9 mouse cellular contexts compared by ENCODE assay signal in genomic region chr11:20603066-20603812, GRCm38 (mm10).
DNase-seq lines count a peak whose midpoint lies in the region; ATAC-seq lines count a peak whose summit lies in the region.
"Had no signal": no experiment of that assay in that cellular context is flagged by ENCODE, and none has a peak within 500 bp of the region (broad histone marks: within the 10 kb centered on the region; RNA-seq: fewer than 3 reads in every experiment).

No protein-coding gene starts in this region.

- H3K27ac ChIP-seq in heart, embryonic 16.5 days (ENCODE audit: low read length), result peak overlapping the region; percentile 58
- peak overlapping the region; percentile 76 for H3K27ac ChIP-seq in neural tube, embryonic 15.5 days (replicated peaks)
- H3K27ac ChIP-seq: macrophage had no signal

- H3K4me1 ChIP-seq in heart, embryonic 16.5 days (ENCODE audit: control insufficient read depth, insufficient read depth, low read length), result peaks cover 23% of the 10 kb centered on the region
- peaks cover 11% of the 10 kb centered on the region for H3K4me1 ChIP-seq in neural tube, embryonic 15.5 days

- no peak for ATAC-seq in heart, embryonic 16.5 days (replicated peaks; ENCODE audit: extremely low read depth, insufficient read depth, low FRiP score)
- ATAC-seq in neural tube, embryonic 15.5 days (ENCODE audit: low FRiP score), result peak; percentile 87
- ATAC-seq in activated CD4-positive, CD25-positive, alpha-beta regulatory T cell, adult 4 months, result no peak
- ATAC-seq in granulocyte monocyte progenitor cell, adult 5-6 weeks (replicated peaks; ENCODE audit: poor library complexity, severe bottlenecking), result no peak

- H3K9me3 ChIP-seq in heart, embryonic 16.5 days (replicated peaks; ENCODE audit: control insufficient read depth, low read length), result no peaks in the 10 kb centered on the region
- no peaks in the 10 kb centered on the region for H3K9me3 ChIP-seq in neural tube, embryonic 15.5 days (replicated peaks)

- intact Hi-C loops in left cerebral cortex, postnatal 4 days (cut with DNase I), result no loop called here

- peak overlapping the region; percentile 18; the same call in 1 of the 2 replicates for H3K9ac ChIP-seq in heart, embryonic 16.5 days (ENCODE audit: low read length)
- H3K9ac ChIP-seq in neural tube, embryonic 15.5 days (replicated peaks), result 0 out of 2 replicates have a peak overlapping the region, but pooled peaks have one; percentile 3

- WGBS in heart, embryonic 16.5 days, result 32% methylated on average over 24 of the region's 24 CpGs
- WGBS in neural tube, embryonic 15.5 days, result 18% methylated on average over 24 of the region's 24 CpGs

- no peaks in the 10 kb centered on the region for H3K36me3 ChIP-seq in heart, embryonic 16.5 days (ENCODE audit: control insufficient read depth, insufficient read depth)
- no peaks in the 10 kb centered on the region for H3K36me3 ChIP-seq in neural tube, embryonic 15.5 days

- H3K4me2 ChIP-seq in heart, embryonic 16.5 days (ENCODE audit: low read depth, low read length), result peak overlapping the region; percentile 50
- peak overlapping the region; percentile 44 for H3K4me2 ChIP-seq in neural tube, embryonic 15.5 days

- DNase-seq in cerebellum, adult 9-10 months, result peak; percentile 36
- DNase-seq in cerebellum, adult 11 months, result no peak
- peak; percentile 25 to 50 for DNase-seq in cerebellum, postnatal 25 days
- peak; percentile 71 for DNase-seq in left cerebral cortex, postnatal 4 days

- no peaks in the 10 kb centered on the region for H3K27me3 ChIP-seq in heart, embryonic 16.5 days (ENCODE audit: control insufficient read depth, insufficient read depth, low read length)
- no peaks in the 10 kb centered on the region for H3K27me3 ChIP-seq in neural tube, embryonic 15.5 days (replicated peaks)

- 0 out of 2 replicates have a peak overlapping the region, but pooled peaks have one; percentile 9 for H3K4me3 ChIP-seq in heart, embryonic 16.5 days (ENCODE audit: low read length)
- 0 out of 2 replicates have a peak overlapping the region, but pooled peaks have one; percentile 9 for H3K4me3 ChIP-seq in neural tube, embryonic 15.5 days (replicated peaks)
